Mouse (Mus musculus): ENCODE results near the gene Neto2.

DNA sequence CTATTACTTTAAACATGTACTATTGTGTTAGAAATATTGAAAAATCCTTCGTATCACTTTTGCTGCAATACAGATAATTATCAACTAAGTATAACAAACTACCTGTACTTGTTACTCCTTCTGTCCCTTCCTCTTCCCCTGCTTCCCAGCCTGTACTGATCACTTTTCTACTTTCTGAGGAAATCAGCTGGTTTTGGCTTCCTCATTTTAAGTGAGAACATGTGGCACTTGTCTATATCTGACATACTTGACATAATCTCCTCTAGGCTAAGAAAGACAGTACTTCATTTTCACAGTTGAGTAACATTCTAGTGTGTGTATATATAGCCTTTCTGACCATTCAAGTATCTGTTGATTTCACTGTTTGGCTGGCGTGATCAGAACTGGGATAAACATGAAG is 49.5 kb downstream of the Neto2 start:
- no peak for TF ChIP-seq EP300 (IDR thresholded peaks at IDR 0.05)
- no peak for TF ChIP-seq CTCF (IDR thresholded peaks at IDR 0.05)

Measured in lung, postnatal 0 days (tissue).